Mouse (Mus musculus): Measurements from ENCODE around the gene Ccl17. TPM values are rescaled to one million over a fixed set of nuclear protein-coding genes. Genes with fewer than 3 reads are reported as not detected.

The Ccl17 gene
- polyA plus RNA-seq, 1 experiment from 2014 or later, result not detected

GRCm38 (mm10) chr8:94794782-94795181 is 15.5 kb upstream of the Ccl17 start:
- Histone ChIP-seq H3K4me3 (no peak overlapping the region), H3K9ac (no peak overlapping the region), H3K4me2 (no peak overlapping the region), H3K4me1 (no peaks in the 10 kb centered on the region), H3K27me3 (no peaks in the 10 kb centered on the region), H3K9me3 (no peaks in the 10 kb centered on the region), H3K36me3 (no peaks in the 10 kb centered on the region), H3K27ac (no peak overlapping the region)
- no peak for ATAC-seq (ENCODE audit: insufficient number of reproducible peaks, insufficient read depth, low FRiP score, low TSS enrichment, low read depth)
- 97% methylated on average over 2 of the region's 2 CpGs for WGBS

GRCm38 (mm10) chr8:94800278-94800968 is 9.8 kb upstream of the Ccl17 start:
- no peak overlapping the region for H3K9ac ChIP-seq
- no peaks in the 10 kb centered on the region for H3K9me3 ChIP-seq
- ATAC-seq (ENCODE audit: insufficient number of reproducible peaks, insufficient read depth, low FRiP score, low TSS enrichment, low read depth), result no peak
- no peaks in the 10 kb centered on the region for H3K4me1 ChIP-seq
- H3K36me3 ChIP-seq, result no peaks in the 10 kb centered on the region
- no peak overlapping the region for H3K27ac ChIP-seq
- H3K4me3 ChIP-seq, result no peak overlapping the region
- WGBS, result 60% methylated on average over 7 of the region's 7 CpGs
- no peak overlapping the region for H3K4me2 ChIP-seq
- no peaks in the 10 kb centered on the region for H3K27me3 ChIP-seq

GRCm38 (mm10) chr8:94801293-94802095 is 8.8 kb upstream of the Ccl17 start:
- Histone ChIP-seq H3K9ac (no peak overlapping the region), H3K4me2 (no peak overlapping the region), H3K36me3 (no peaks in the 10 kb centered on the region), H3K9me3 (no peaks in the 10 kb centered on the region), H3K4me3 (no peak overlapping the region), H3K4me1 (no peaks in the 10 kb centered on the region), H3K27ac (no peak overlapping the region), H3K27me3 (no peaks in the 10 kb centered on the region)
- no peak for ATAC-seq (ENCODE audit: insufficient number of reproducible peaks, insufficient read depth, low FRiP score, low TSS enrichment, low read depth)
- 42% methylated on average over 14 of the region's 14 CpGs for WGBS

GRCm38 (mm10) chr8:94802375-94802774 is 7.9 kb upstream of the Ccl17 start:
- no peak overlapping the region for H3K27ac ChIP-seq
- no peaks in the 10 kb centered on the region for H3K9me3 ChIP-seq
- no peaks in the 10 kb centered on the region for H3K4me1 ChIP-seq
- H3K4me2 ChIP-seq, result no peak overlapping the region
- H3K9ac ChIP-seq, result no peak overlapping the region
- no peaks in the 10 kb centered on the region for H3K36me3 ChIP-seq
- no peak for ATAC-seq (ENCODE audit: insufficient number of reproducible peaks, insufficient read depth, low FRiP score, low TSS enrichment, low read depth)
- H3K27me3 ChIP-seq, result no peaks in the 10 kb centered on the region
- 70% methylated on average over 4 of the region's 4 CpGs for WGBS
- no peak overlapping the region for H3K4me3 ChIP-seq

GRCm38 (mm10) chr8:94803551-94803950 is 6.7 kb upstream of the Ccl17 start:
- H3K4me3 ChIP-seq, result no peak overlapping the region
- H3K27ac ChIP-seq, result no peak overlapping the region
- no peak overlapping the region for H3K4me2 ChIP-seq
- H3K9ac ChIP-seq, result no peak overlapping the region
- H3K4me1 ChIP-seq, result no peaks in the 10 kb centered on the region
- H3K27me3 ChIP-seq, result no peaks in the 10 kb centered on the region
- H3K9me3 ChIP-seq, result no peaks in the 10 kb centered on the region
- no peak for ATAC-seq (ENCODE audit: insufficient number of reproducible peaks, insufficient read depth, low FRiP score, low TSS enrichment, low read depth)
- no peaks in the 10 kb centered on the region for H3K36me3 ChIP-seq
- WGBS, result 76% methylated on average over 6 of the region's 6 CpGs

GRCm38 (mm10) chr8:94804546-94805340 is 5.5 kb upstream of the Ccl17 start:
- Histone ChIP-seq H3K36me3 (no peaks in the 10 kb centered on the region), H3K4me2 (no peak overlapping the region), H3K4me1 (no peaks in the 10 kb centered on the region), H3K9ac (no peak overlapping the region), H3K27me3 (no peaks in the 10 kb centered on the region), H3K4me3 (no peak overlapping the region), H3K9me3 (no peaks in the 10 kb centered on the region), H3K27ac (no peak overlapping the region)
- ATAC-seq (ENCODE audit: insufficient number of reproducible peaks, insufficient read depth, low FRiP score, low TSS enrichment, low read depth), result no peak
- WGBS, result 78% methylated on average over 10 of the region's 10 CpGs

GRCm38 (mm10) chr8:94805811-94806210 is 4.4 kb upstream of the Ccl17 start:
- no peak overlapping the region for H3K9ac ChIP-seq
- H3K9me3 ChIP-seq, result no peaks in the 10 kb centered on the region
- ATAC-seq (ENCODE audit: insufficient number of reproducible peaks, insufficient read depth, low FRiP score, low TSS enrichment, low read depth), result no peak
- H3K4me3 ChIP-seq, result no peak overlapping the region
- WGBS, result 76% methylated on average over 4 of the region's 4 CpGs
- no peak overlapping the region for H3K4me2 ChIP-seq
- no peaks in the 10 kb centered on the region for H3K36me3 ChIP-seq
- H3K27ac ChIP-seq, result no peak overlapping the region
- H3K27me3 ChIP-seq, result no peaks in the 10 kb centered on the region
- no peaks in the 10 kb centered on the region for H3K4me1 ChIP-seq

GRCm38 (mm10) chr8:94807506-94807905 is 2.7 kb upstream of the Ccl17 start:
- ATAC-seq (ENCODE audit: insufficient number of reproducible peaks, insufficient read depth, low FRiP score, low TSS enrichment, low read depth), result no peak
- Histone ChIP-seq H3K27ac (no peak overlapping the region), H3K4me2 (no peak overlapping the region), H3K27me3 (no peaks in the 10 kb centered on the region), H3K4me1 (0 out of 2 replicates have a peak, but pooled peaks cover 1% of the 10 kb centered on the region), H3K36me3 (no peaks in the 10 kb centered on the region), H3K4me3 (no peak overlapping the region), H3K9ac (no peak overlapping the region), H3K9me3 (no peaks in the 10 kb centered on the region)
- WGBS, result 56% methylated on average over 7 of the region's 7 CpGs

GRCm38 (mm10) chr8:94808372-94808771 is 1.9 kb upstream of the Ccl17 start:
- Histone ChIP-seq H3K4me2 (no peak overlapping the region), H3K9me3 (no peaks in the 10 kb centered on the region), H3K27me3 (no peaks in the 10 kb centered on the region), H3K4me1 (0 out of 2 replicates have a peak, but pooled peaks cover 3% of the 10 kb centered on the region), H3K36me3 (no peaks in the 10 kb centered on the region), H3K27ac (no peak overlapping the region), H3K9ac (no peak overlapping the region), H3K4me3 (no peak overlapping the region)
- WGBS, result 84% methylated on average over 6 of the region's 6 CpGs
- no peak for ATAC-seq (ENCODE audit: insufficient number of reproducible peaks, insufficient read depth, low FRiP score, low TSS enrichment, low read depth)

GRCm38 (mm10) chr8:94810855-94811254 is 602 bp downstream of the Ccl17 start:
- H3K4me2 ChIP-seq, result no peak overlapping the region
- no peak for ATAC-seq (ENCODE audit: insufficient number of reproducible peaks, insufficient read depth, low FRiP score, low TSS enrichment, low read depth)
- H3K27me3 ChIP-seq, result no peaks in the 10 kb centered on the region
- H3K27ac ChIP-seq, result no peak overlapping the region
- H3K4me1 ChIP-seq, result 0 out of 2 replicates have a peak, but pooled peaks cover 3% of the 10 kb centered on the region
- 70% methylated on average over 5 of the region's 5 CpGs for WGBS
- H3K36me3 ChIP-seq, result no peaks in the 10 kb centered on the region
- H3K9me3 ChIP-seq, result no peaks in the 10 kb centered on the region
- H3K4me3 ChIP-seq, result no peak overlapping the region
- H3K9ac ChIP-seq, result no peak overlapping the region

GRCm38 (mm10) chr8:94811654-94812053 is 1.4 kb downstream of the Ccl17 start:
- Histone ChIP-seq H3K36me3 (no peaks in the 10 kb centered on the region), H3K4me2 (no peak overlapping the region), H3K4me1 (0 out of 2 replicates have a peak, but pooled peaks cover 3% of the 10 kb centered on the region), H3K9me3 (no peaks in the 10 kb centered on the region), H3K4me3 (no peak overlapping the region), H3K27ac (no peak overlapping the region), H3K27me3 (no peaks in the 10 kb centered on the region), H3K9ac (no peak overlapping the region)
- 71% methylated on average over 6 of the region's 6 CpGs for WGBS
- no peak for ATAC-seq (ENCODE audit: insufficient number of reproducible peaks, insufficient read depth, low FRiP score, low TSS enrichment, low read depth)
